Mouse (Mus musculus) stomach, postnatal 0 days (tissue): ENCODE results near the gene Lrrc41. TPM values are rescaled to one million over a fixed set of nuclear protein-coding genes. Genes with fewer than 3 reads are reported as not detected.

Source experiments
- ATAC-seq: fragments of 200-750 bp; cut with Nextera tagmentation; 2 replicates; pipeline ENCODE4 v1.8.0; 2017; ENCODE audit not compliant: low FRiP score, low TSS enrichment
- DNase-seq: peaks from one replicate; pipeline ENCODE4 v3.0.0-alpha.2; 2016; ENCODE audit warnings: low spot score
- H3K27ac ChIP-seq: fragments of 300-500 bp; sonication (generic); replicated peaks from 2 replicates; pipeline ENCODE4 v1.5.1; 2014; ENCODE audit warnings: mild to moderate bottlenecking, control low read depth
- H3K27me3 ChIP-seq: fragments of 300-500 bp; sonication (generic); 2 replicates; pipeline ENCODE4 v1.6.1; 2014; ENCODE audit warnings: low read length; ENCODE audit not compliant: control insufficient read depth, insufficient read depth
- H3K36me3 ChIP-seq: fragments of 300-500 bp; sonication (generic); 2 replicates; pipeline ENCODE4 v1.6.1; 2014; ENCODE audit warnings: low read length, mixed read lengths; ENCODE audit not compliant: control insufficient read depth, insufficient read depth
- H3K4me1 ChIP-seq: fragments of 300-500 bp; sonication (generic); replicated peaks from 2 replicates; pipeline ENCODE4 v1.6.1; 2014; ENCODE audit warnings: antibody characterized with exemption; ENCODE audit not compliant: control insufficient read depth, insufficient read depth
- H3K4me2 ChIP-seq: fragments of 300-500 bp; sonication (generic); replicated peaks from 2 replicates; pipeline ENCODE4 v1.6.1; 2014; ENCODE audit warnings: low read depth, mild to moderate bottlenecking, control low read depth, moderate library complexity
- H3K4me3 ChIP-seq: fragments of 300-500 bp; sonication (generic); 2 replicates; pipeline ENCODE4 v1.5.1; 2014; ENCODE audit warnings: low read depth, low read length, control low read depth
- H3K9ac ChIP-seq: fragments of 300-500 bp; sonication (generic); 2 replicates; pipeline ENCODE4 v1.6.1; 2014; ENCODE audit warnings: mild to moderate bottlenecking, low read length, control low read depth, mixed read lengths
- H3K9me3 ChIP-seq: fragments of 300-500 bp; sonication (generic); 2 replicates; pipeline ENCODE4 v1.6.1; 2016; ENCODE audit warnings: low read length; ENCODE audit not compliant: control insufficient read depth
- CTCF ChIP-seq: IDR thresholded peaks from 2 replicates; pipeline ENCODE4 v1.5.1; 2016; ENCODE audit warnings: antibody characterized with exemption, low read depth, mild to moderate bottlenecking, moderate library complexity
- EP300 ChIP-seq: optimal IDR thresholded peaks from 2 replicates; pipeline ENCODE3; 2016; ENCODE audit warnings: antibody characterized with exemption
- WGBS: fragments of 180-500 bp; shearing (Covaris S2); extraction: QIAGEN DNeasy Blood & Tissue Kit; methylation state at CpG from one replicate; pipeline ENCODE4 v1.1.7; 2014; 5-methylcytosine and 5-hydroxymethylcytosine counted together
- polyA plus RNA-seq: library from polyadenylated mRNA; unstranded; fragments of >200 nt; fragmentation: Nextera tagmentation; extraction: Ambion mirVana; gene quantifications from 2 replicates; pipeline ENCODE4 v1.2.1, GENCODE M21; 2015

Gene Lrrc41
- polyA plus RNA-seq, 1 experiment from 2014 or later, result 37.4 TPM

- no peaks in the 10 kb centered on the region for H3K9me3 ChIP-seq
- H3K4me2 ChIP-seq, result peak within 1 kb of the TSS; percentile 58
- peak within 1 kb of the TSS; percentile 52 for H3K4me3 ChIP-seq
- no peaks in the 10 kb centered on the region for H3K27me3 ChIP-seq
- DNase-seq (peak; percentile 87), ATAC-seq (peak; percentile 92)
- no peaks in the 10 kb centered on the region for H3K36me3 ChIP-seq
- 5% methylated on average over 24 of the region's 24 CpGs for WGBS
- H3K27ac ChIP-seq, result 0 out of 2 replicates have a peak within 1 kb of the TSS, but pooled peaks have one; percentile 20
- H3K4me1 ChIP-seq, result peaks cover 4% of the 10 kb centered on the region; the same call in 1 of the 2 replicates
- no peak for TF ChIP-seq EP300
- TF ChIP-seq CTCF, result peak; percentile 55
- H3K9ac ChIP-seq, result peak within 1 kb of the TSS; percentile 55
Observed at GRCm38 (mm10) chr4:116123602-116124519, 48.8 kb downstream of the Lrrc41 start, which contains the start of the genes Rad54l and Pomgnt1. Gene Rad54l (minus strand): TSS chr4:116123690. Gene Pomgnt1 (plus strand): TSS chr4:116123840.

DNA sequence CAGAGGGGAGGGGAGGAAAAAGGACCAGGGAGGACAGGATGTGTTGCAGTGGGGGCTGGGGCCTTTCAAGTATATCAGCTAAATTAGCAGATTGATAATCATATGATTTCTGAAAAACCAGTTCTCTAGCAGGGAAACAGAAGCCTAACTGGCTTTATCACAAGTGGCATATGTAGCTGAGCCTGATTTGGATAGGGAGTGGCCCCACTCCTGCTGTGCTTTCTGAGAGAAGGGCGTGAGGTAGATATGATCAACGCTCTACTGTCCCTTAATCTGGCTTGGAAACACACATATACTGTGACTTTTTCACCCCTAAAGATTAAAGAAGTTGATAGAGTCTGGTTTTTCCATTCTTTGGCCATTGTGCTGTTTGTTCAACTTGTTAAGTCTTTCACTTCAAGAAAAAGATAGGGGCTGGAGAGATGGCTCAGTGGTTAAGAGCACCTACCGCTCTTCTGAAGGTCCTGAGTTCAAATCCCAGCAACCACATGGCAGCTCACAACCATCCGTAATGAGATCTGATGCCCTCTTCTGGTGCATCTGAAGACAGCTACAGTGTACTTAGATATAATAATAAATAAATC lies 50.8 kb downstream of the Lrrc41 start:
- Histone ChIP-seq H3K4me3 (no peak overlapping the region), H3K4me1 (peaks cover 4% of the 10 kb centered on the region; the same call in 1 of the 2 replicates), H3K36me3 (no peaks in the 10 kb centered on the region), H3K27ac (peak overlapping the region; percentile 53; the same call in 1 of the 2 replicates), H3K9me3 (no peaks in the 10 kb centered on the region), H3K27me3 (no peaks in the 10 kb centered on the region), H3K4me2 (no peak overlapping the region), H3K9ac (no peak overlapping the region)
- TF ChIP-seq EP300 (no peak), CTCF (no peak)
- DNase-seq (no peak), ATAC-seq (no peak)
- WGBS, result 72% methylated on average over 4 of the region's 4 CpGs

DNA sequence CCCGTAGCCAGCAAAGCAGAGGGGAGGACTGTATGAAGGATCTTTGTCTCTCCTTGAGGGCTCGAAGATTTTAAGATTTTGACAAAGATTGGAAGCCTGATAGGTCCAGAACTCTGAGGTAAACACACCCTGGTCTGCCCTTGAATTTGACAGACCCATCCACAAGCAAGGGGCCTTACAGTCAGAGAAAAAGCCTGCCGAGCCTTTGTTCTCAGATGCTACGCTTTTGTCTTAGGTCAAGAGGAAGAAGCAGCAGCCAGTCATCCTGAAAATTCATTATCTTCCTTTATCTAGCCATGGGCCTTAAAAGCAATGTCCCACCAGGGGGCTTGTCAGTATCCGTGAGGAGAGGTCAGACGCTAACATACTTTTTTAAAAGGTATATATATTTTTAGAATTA lies 52.9 kb downstream of the Lrrc41 start:
- WGBS, result 78% methylated on average over 6 of the region's 6 CpGs
- Histone ChIP-seq H3K27me3 (no peaks in the 10 kb centered on the region), H3K4me2 (no peak overlapping the region), H3K36me3 (no peaks in the 10 kb centered on the region), H3K27ac (no peak overlapping the region), H3K4me1 (peaks cover 2% of the 10 kb centered on the region; the same call in 1 of the 2 replicates), H3K4me3 (no peak overlapping the region), H3K9ac (no peak overlapping the region), H3K9me3 (no peaks in the 10 kb centered on the region)
- DNase-seq, result no peak
- ATAC-seq, result no peak
- no peak for TF ChIP-seq EP300
- TF ChIP-seq CTCF, result no peak

GRCm38 (mm10) chr4:116133126-116133525 lies 58.1 kb downstream of the Lrrc41 start:
- 73% methylated on average over 4 of the region's 4 CpGs for WGBS
- Histone ChIP-seq H3K27ac (no peak overlapping the region), H3K27me3 (no peaks in the 10 kb centered on the region), H3K4me1 (no peaks in the 10 kb centered on the region), H3K9ac (no peak overlapping the region), H3K9me3 (no peaks in the 10 kb centered on the region), H3K4me2 (no peak overlapping the region), H3K4me3 (no peak overlapping the region), H3K36me3 (no peaks in the 10 kb centered on the region)
- ATAC-seq (no peak), DNase-seq (no peak)
- TF ChIP-seq CTCF (no peak), EP300 (no peak)

- WGBS, result 26% methylated on average over 2 of the region's 2 CpGs
- ATAC-seq, result peak; percentile 50; the same call in 1 of the 2 replicates
Observed at GRCm38 (mm10) chr4:116134990-116135389, 59.9 kb downstream of the Lrrc41 start.

More at GRCm38 (mm10) chr4:116134990-116135389, 59.9 kb downstream of the Lrrc41 start:
- no peak for DNase-seq
- no peak overlapping the region for H3K4me2 ChIP-seq
- no peak overlapping the region for H3K9ac ChIP-seq
- TF ChIP-seq EP300 (no peak), CTCF (peak; percentile 97)
- no peaks in the 10 kb centered on the region for H3K36me3 ChIP-seq
- H3K27ac ChIP-seq, result no peak overlapping the region
- H3K4me1 ChIP-seq, result no peaks in the 10 kb centered on the region
- no peak overlapping the region for H3K4me3 ChIP-seq
- no peaks in the 10 kb centered on the region for H3K9me3 ChIP-seq
- no peaks in the 10 kb centered on the region for H3K27me3 ChIP-seq
